Mouse (Mus musculus): Measurements from ENCODE around the gene Slco2a1. TPM values are rescaled to one million over a fixed set of nuclear protein-coding genes. Genes with fewer than 3 reads are reported as not detected.

The Slco2a1 gene
- polyA plus RNA-seq, 1 experiment from 2014 or later = 17.5 TPM

- H3K4me2 ChIP-seq = no peak overlapping the region
- no peak overlapping the region for H3K9ac ChIP-seq
- H3K27me3 ChIP-seq = no peaks in the 10 kb centered on the region
- WGBS = 91% methylated on average over 1 of the region's 1 CpGs
- no peak for ATAC-seq (ENCODE audit: borderline replicate concordance, extremely low read depth, low FRiP score, low TSS enrichment)
- no peak overlapping the region for H3K4me3 ChIP-seq
- 0 out of 2 replicates have a peak, but pooled peaks cover 6% of the 10 kb centered on the region for H3K4me1 ChIP-seq
- no peak overlapping the region for H3K27ac ChIP-seq
- no peaks in the 10 kb centered on the region for H3K9me3 ChIP-seq
- 0 out of 2 replicates have a peak, but pooled peaks cover 2% of the 10 kb centered on the region for H3K36me3 ChIP-seq
Observed at GRCm38 (mm10) chr9:103045406-103045805, 56.9 kb downstream of the Slco2a1 start.

- 58% methylated on average over 7 of the region's 7 CpGs for WGBS
- Histone ChIP-seq H3K4me2 (no peak overlapping the region), H3K9me3 (no peaks in the 10 kb centered on the region), H3K9ac (no peak overlapping the region), H3K27ac (no peak overlapping the region), H3K4me1 (peaks cover 3% of the 10 kb centered on the region; the same call in 1 of the 2 replicates), H3K27me3 (no peaks in the 10 kb centered on the region), H3K36me3 (0 out of 2 replicates have a peak, but pooled peaks cover 3% of the 10 kb centered on the region), H3K4me3 (no peak overlapping the region)
- no peak for ATAC-seq (ENCODE audit: borderline replicate concordance, extremely low read depth, low FRiP score, low TSS enrichment)
Observed at GRCm38 (mm10) chr9:103049049-103049511, 60.6 kb downstream of the Slco2a1 start.

GRCm38 (mm10) chr9:103053829-103054228 lies 65.3 kb downstream of the Slco2a1 start:
- Histone ChIP-seq H3K27me3 (no peaks in the 10 kb centered on the region), H3K4me2 (no peak overlapping the region), H3K4me1 (peaks cover 14% of the 10 kb centered on the region; the same call in 1 of the 2 replicates), H3K9ac (no peak overlapping the region), H3K9me3 (no peaks in the 10 kb centered on the region), H3K36me3 (0 out of 2 replicates have a peak, but pooled peaks cover 3% of the 10 kb centered on the region), H3K27ac (no peak overlapping the region), H3K4me3 (no peak overlapping the region)
- no peak for ATAC-seq (ENCODE audit: borderline replicate concordance, extremely low read depth, low FRiP score, low TSS enrichment)
- WGBS = 72% methylated on average over 7 of the region's 7 CpGs

- Histone ChIP-seq H3K9me3 (no peaks in the 10 kb centered on the region), H3K4me1 (peaks cover 14% of the 10 kb centered on the region; the same call in 1 of the 2 replicates), H3K27ac (no peak overlapping the region), H3K9ac (no peak overlapping the region), H3K4me2 (no peak overlapping the region), H3K27me3 (no peaks in the 10 kb centered on the region), H3K36me3 (0 out of 2 replicates have a peak, but pooled peaks cover 3% of the 10 kb centered on the region), H3K4me3 (no peak overlapping the region)
- no peak for ATAC-seq (ENCODE audit: borderline replicate concordance, extremely low read depth, low FRiP score, low TSS enrichment)
- 75% methylated on average over 11 of the region's 11 CpGs for WGBS
Observed at GRCm38 (mm10) chr9:103055061-103055460, 66.5 kb downstream of the Slco2a1 start.

GRCm38 (mm10) chr9:103056164-103056563 lies 67.7 kb downstream of the Slco2a1 start:
- Histone ChIP-seq H3K9ac (no peak overlapping the region), H3K4me2 (no peak overlapping the region), H3K4me3 (no peak overlapping the region), H3K27me3 (no peaks in the 10 kb centered on the region), H3K36me3 (no peaks in the 10 kb centered on the region), H3K4me1 (peaks cover 14% of the 10 kb centered on the region; the same call in 1 of the 2 replicates), H3K27ac (no peak overlapping the region), H3K9me3 (no peaks in the 10 kb centered on the region)
- no peak for ATAC-seq (ENCODE audit: borderline replicate concordance, extremely low read depth, low FRiP score, low TSS enrichment)
- WGBS = 85% methylated on average over 5 of the region's 5 CpGs

GRCm38 (mm10) chr9:103060551-103060950 lies 72.0 kb downstream of the Slco2a1 start:
- 0 out of 2 replicates have a peak, but pooled peaks cover 5% of the 10 kb centered on the region for H3K4me1 ChIP-seq
- H3K9me3 ChIP-seq = no peaks in the 10 kb centered on the region
- H3K27ac ChIP-seq = no peak overlapping the region
- H3K4me3 ChIP-seq = no peak overlapping the region
- H3K4me2 ChIP-seq = no peak overlapping the region
- WGBS = 34% methylated on average over 2 of the region's 2 CpGs
- ATAC-seq (ENCODE audit: borderline replicate concordance, extremely low read depth, low FRiP score, low TSS enrichment) = peak; percentile 24; the same call in 1 of the 2 replicates
- H3K9ac ChIP-seq = no peak overlapping the region
- no peaks in the 10 kb centered on the region for H3K36me3 ChIP-seq
- no peaks in the 10 kb centered on the region for H3K27me3 ChIP-seq

- Histone ChIP-seq H3K4me1 (0 out of 2 replicates have a peak, but pooled peaks cover 3% of the 10 kb centered on the region), H3K27me3 (no peaks in the 10 kb centered on the region), H3K27ac (no peak overlapping the region), H3K9me3 (no peaks in the 10 kb centered on the region), H3K4me2 (no peak overlapping the region), H3K36me3 (no peaks in the 10 kb centered on the region), H3K4me3 (no peak overlapping the region), H3K9ac (no peak overlapping the region)
- ATAC-seq (ENCODE audit: borderline replicate concordance, extremely low read depth, low FRiP score, low TSS enrichment) = no peak
- WGBS = 63% methylated on average over 5 of the region's 5 CpGs
Observed at GRCm38 (mm10) chr9:103061471-103062053, 73.0 kb downstream of the Slco2a1 start.

- Histone ChIP-seq H3K4me3 (no peak overlapping the region), H3K27ac (no peak overlapping the region), H3K27me3 (no peaks in the 10 kb centered on the region), H3K9me3 (no peaks in the 10 kb centered on the region), H3K4me2 (no peak overlapping the region), H3K4me1 (no peaks in the 10 kb centered on the region), H3K9ac (no peak overlapping the region), H3K36me3 (no peaks in the 10 kb centered on the region)
- WGBS = 91% methylated on average over 6 of the region's 6 CpGs
- no peak for ATAC-seq (ENCODE audit: borderline replicate concordance, extremely low read depth, low FRiP score, low TSS enrichment)
Observed at GRCm38 (mm10) chr9:103063591-103063990, 75.1 kb downstream of the Slco2a1 start.

- Histone ChIP-seq H3K4me2 (no peak overlapping the region), H3K4me1 (peaks cover 9% of the 10 kb centered on the region), H3K9ac (no peak overlapping the region), H3K27ac (no peak overlapping the region), H3K36me3 (no peaks in the 10 kb centered on the region), H3K4me3 (no peak overlapping the region), H3K9me3 (no peaks in the 10 kb centered on the region), H3K27me3 (no peaks in the 10 kb centered on the region)
- ATAC-seq (ENCODE audit: borderline replicate concordance, extremely low read depth, low FRiP score, low TSS enrichment) = no peak
- WGBS = 76% methylated on average over 8 of the region's 8 CpGs
Observed at GRCm38 (mm10) chr9:103066845-103067244, 78.3 kb downstream of the Slco2a1 start.

GRCm38 (mm10) chr9:103067651-103068050 lies 79.1 kb downstream of the Slco2a1 start:
- no peaks in the 10 kb centered on the region for H3K9me3 ChIP-seq
- H3K4me3 ChIP-seq = no peak overlapping the region
- no peaks in the 10 kb centered on the region for H3K27me3 ChIP-seq
- ATAC-seq (ENCODE audit: borderline replicate concordance, extremely low read depth, low FRiP score, low TSS enrichment) = no peak
- WGBS = 89% methylated on average over 11 of the region's 11 CpGs
- H3K9ac ChIP-seq = no peak overlapping the region
- H3K36me3 ChIP-seq = no peaks in the 10 kb centered on the region
- H3K27ac ChIP-seq = no peak overlapping the region
- H3K4me1 ChIP-seq = peaks cover 16% of the 10 kb centered on the region
- no peak overlapping the region for H3K4me2 ChIP-seq

GRCm38 (mm10) chr9:103068769-103069168 lies 80.3 kb downstream of the Slco2a1 start:
- Histone ChIP-seq H3K4me1 (peaks cover 20% of the 10 kb centered on the region), H3K36me3 (no peaks in the 10 kb centered on the region; the same call in 1 of the 2 replicates), H3K4me2 (no peak overlapping the region), H3K9ac (no peak overlapping the region), H3K9me3 (no peaks in the 10 kb centered on the region), H3K27me3 (no peaks in the 10 kb centered on the region), H3K27ac (no peak overlapping the region), H3K4me3 (no peak overlapping the region)
- 91% methylated on average over 8 of the region's 8 CpGs for WGBS
- no peak for ATAC-seq (ENCODE audit: borderline replicate concordance, extremely low read depth, low FRiP score, low TSS enrichment)

- Histone ChIP-seq H3K4me2 (no peak overlapping the region), H3K4me3 (no peak overlapping the region), H3K9ac (no peak overlapping the region), H3K36me3 (no peaks in the 10 kb centered on the region; the same call in 1 of the 2 replicates), H3K27me3 (no peaks in the 10 kb centered on the region), H3K27ac (peak overlapping the region; percentile 27), H3K4me1 (peaks cover 27% of the 10 kb centered on the region), H3K9me3 (no peaks in the 10 kb centered on the region)
- WGBS = 53% methylated on average over 7 of the region's 7 CpGs
- peak; percentile 53; the same call in 1 of the 2 replicates for ATAC-seq (ENCODE audit: borderline replicate concordance, extremely low read depth, low FRiP score, low TSS enrichment)
Observed at GRCm38 (mm10) chr9:103071541-103072203, 83.2 kb downstream of the Slco2a1 start.
